Mouse (Mus musculus) heart, postnatal 0 days (tissue): ENCODE results near the gene Tex44. TPM values are rescaled to one million over a fixed set of nuclear protein-coding genes. Genes with fewer than 3 reads are reported as not detected.
A peak's percentile ranks its signal among the peaks of the same experiment; 100 is the strongest.
"Not testable (repeated sequence)": the region's sequence is repeated elsewhere in the genome, so short reads cannot be mapped to it uniquely, and the experiment has no call there.

ENCODE experiments used
- ATAC-seq: fragments of 200-750 bp; cut with Nextera tagmentation; 2 replicates; pipeline ENCODE4 v1.8.0; 2017; ENCODE audit warnings: low read depth, moderate number of reproducible peaks, moderate library complexity; ENCODE audit not compliant: insufficient read depth
- DNase-seq: peaks from one replicate; pipeline ENCODE4 v3.0.0-alpha.2; 2016; ENCODE audit warnings: low spot score
- H3K27ac ChIP-seq: fragments of 300-500 bp; sonication (generic); 2 replicates; pipeline ENCODE4 v1.5.1; 2014; ENCODE audit warnings: low read depth, mild to moderate bottlenecking
- H3K27me3 ChIP-seq: fragments of 300-500 bp; sonication (generic); 2 replicates; pipeline ENCODE4 v1.6.1; 2014; ENCODE audit warnings: low read length, mixed read lengths; ENCODE audit not compliant: control insufficient read depth, insufficient read depth
- H3K36me3 ChIP-seq: fragments of 300-500 bp; sonication (generic); replicated peaks from 2 replicates; pipeline ENCODE4 v1.6.1; 2014; ENCODE audit warnings: low read length, mixed read lengths; ENCODE audit not compliant: control insufficient read depth, insufficient read depth
- H3K4me1 ChIP-seq: fragments of 300-500 bp; sonication (generic); 2 replicates; pipeline ENCODE4 v1.6.1; 2014; ENCODE audit warnings: antibody characterized with exemption; ENCODE audit not compliant: control insufficient read depth, insufficient read depth
- H3K4me2 ChIP-seq: fragments of 300-500 bp; sonication (generic); 2 replicates; pipeline ENCODE4 v1.6.1; 2014; ENCODE audit warnings: low read depth, mild to moderate bottlenecking, low read length, moderate library complexity
- H3K4me3 ChIP-seq: fragments of 300-500 bp; sonication (generic); 2 replicates; pipeline ENCODE4 v1.5.1; 2014; ENCODE audit warnings: low read depth, low read length
- H3K9ac ChIP-seq: fragments of 300-500 bp; sonication (generic); replicated peaks from 2 replicates; pipeline ENCODE4 v1.6.1; 2014; ENCODE audit warnings: low read depth, low read length, mixed read lengths
- H3K9me3 ChIP-seq: fragments of 300-500 bp; sonication (generic); replicated peaks from 2 replicates; pipeline ENCODE4 v1.6.1; 2016; ENCODE audit warnings: low read length; ENCODE audit not compliant: control insufficient read depth
- CTCF ChIP-seq: IDR thresholded peaks from 2 replicates; pipeline ENCODE4 v1.5.1; 2016; ENCODE audit warnings: antibody characterized with exemption, control low read depth, low read depth
- EP300 ChIP-seq: IDR thresholded peaks from 2 replicates; pipeline ENCODE4 v1.6.1; 2016; ENCODE audit warnings: antibody characterized with exemption, low read depth
- WGBS: fragments of 180-500 bp; shearing (Covaris S2); extraction: QIAGEN DNeasy Blood & Tissue Kit; methylation state at CpG from one replicate; pipeline ENCODE4 v1.1.7; 2014; 5-methylcytosine and 5-hydroxymethylcytosine counted together
- polyA plus RNA-seq: library from polyadenylated mRNA; unstranded; fragments of >200 nt; fragmentation: Nextera tagmentation; extraction: Ambion mirVana; gene quantifications from 2 replicates; pipeline ENCODE4 v1.2.1, GENCODE M21; 2015
- total RNA-seq: library from RNA; depleted of rRNA; stranded (reverse); fragments of >200 nt; gene quantifications from 2 replicates; pipeline ENCODE4 v1.2.3, GENCODE M21; 2014; ENCODE audit warnings: low replicate concordance; rRNA removed

Gene Tex44
- total and polyA plus RNA-seq, 2 experiments from 2014 or later, result not detected

GRCm38 (mm10) chr1:86471504-86471961 is 45.4 kb downstream of the Tex44 start:
- TF ChIP-seq CTCF (peak; percentile 55), EP300 (0 out of 2 replicates have a peak, but pooled peaks have one; percentile 8)
- Histone ChIP-seq H3K27ac (peak overlapping the region; percentile 95), H3K9ac (peak overlapping the region; percentile 52), H3K4me1 (peaks cover 20% of the 10 kb centered on the region), H3K4me2 (0 out of 2 replicates have a peak overlapping the region, but pooled peaks have one; percentile 48)
- not testable (repeated sequence) for H3K36me3 ChIP-seq, ATAC-seq, H3K4me3 ChIP-seq, H3K9me3 ChIP-seq, H3K27me3 ChIP-seq
- 64% methylated on average over 11 of the region's 11 CpGs for WGBS
- DNase-seq, result peak; percentile 37

- WGBS, result 2% methylated on average over 31 of the region's 31 CpGs
- H3K4me3 ChIP-seq, result no peak overlapping the region
- ATAC-seq, result peak; percentile 72
These were observed 46.2 kb downstream of the Tex44 start for GRCm38 (mm10) chr1:86472197-86472952.

GRCm38 (mm10) chr1:86473109-86473760 is 47.1 kb downstream of the Tex44 start:
- Histone ChIP-seq H3K9me3 (no peaks in the 10 kb centered on the region), H3K9ac (0 out of 2 replicates have a peak overlapping the region, but pooled peaks have one; percentile 11), H3K4me1 (peaks cover 20% of the 10 kb centered on the region), H3K27ac (peak overlapping the region; percentile 95), H3K36me3 (no peaks in the 10 kb centered on the region), H3K4me2 (no peak overlapping the region), H3K4me3 (no peak overlapping the region), H3K27me3 (no peaks in the 10 kb centered on the region)
- TF ChIP-seq CTCF, result no peak
- TF ChIP-seq EP300, result no peak
- DNase-seq (no peak), ATAC-seq (no peak)
- WGBS, result 77% methylated on average over 18 of the region's 18 CpGs

More at GRCm38 (mm10) chr1:86472197-86472952, 46.2 kb downstream of the Tex44 start:
- H3K4me2 ChIP-seq, result peak overlapping the region; percentile 48
- peak overlapping the region; percentile 95 for H3K27ac ChIP-seq
- peak; percentile 92 for DNase-seq
- peaks cover 20% of the 10 kb centered on the region for H3K4me1 ChIP-seq
- no peaks in the 10 kb centered on the region for H3K27me3 ChIP-seq
- no peaks in the 10 kb centered on the region for H3K36me3 ChIP-seq
- H3K9ac ChIP-seq, result peak overlapping the region; percentile 52
- peak; percentile 61 for TF ChIP-seq EP300
- TF ChIP-seq CTCF, result peak; percentile 13; the same call in 1 of the 2 replicates
- H3K9me3 ChIP-seq, result no peaks in the 10 kb centered on the region

Other genes starting within 250 kb of the Tex44 start
- 0.69 and 1.4 TPM in 2 replicates for gene B3gnt7, start 123.5 kb upstream of the Tex44 start, total RNA-seq
- 0.49 and 0.71 TPM in 2 replicates for gene B3gnt7, start 123.5 kb upstream of the Tex44 start, polyA plus RNA-seq
- 11.2 and 31.7 TPM in 2 replicates for gene Ncl, start 66.9 kb upstream of the Tex44 start, total RNA-seq
- gene Ncl, start 66.9 kb upstream of the Tex44 start, polyA plus RNA-seq, result 153 and 174 TPM in 2 replicates
- gene Nmur1, start 101 bp upstream of the Tex44 start, total RNA-seq, result 0.31 TPM in 1 of 2 replicates, not detected in the other
- gene Nmur1, start 101 bp upstream of the Tex44 start, polyA plus RNA-seq, result not detected in 2 replicates
- 379 and 399 TPM in 2 replicates for gene Ptma, start 100.4 kb downstream of the Tex44 start, total RNA-seq
- 597 and 614 TPM in 2 replicates for gene Ptma, start 100.4 kb downstream of the Tex44 start, polyA plus RNA-seq
- 19.8 and 25.0 TPM in 2 replicates for gene Pde6d, start 156.3 kb downstream of the Tex44 start, total RNA-seq
- gene Pde6d, start 156.3 kb downstream of the Tex44 start, polyA plus RNA-seq, result 50.5 and 57.4 TPM in 2 replicates
- 16.0 and 20.7 TPM in 2 replicates for gene Cops7b, start 156.6 kb downstream of the Tex44 start, total RNA-seq
- 14.0 TPM in 2 replicates for gene Cops7b, start 156.6 kb downstream of the Tex44 start, polyA plus RNA-seq
- not detected in 2 replicates for gene Nppc, start 244.2 kb downstream of the Tex44 start, total RNA-seq
- 0.74 and 1.5 TPM in 2 replicates for gene Nppc, start 244.2 kb downstream of the Tex44 start, polyA plus RNA-seq